Mouse (Mus musculus) ES-E14 (cell line): ENCODE data around the gene Commd1. TPM values are rescaled to one million over a fixed set of nuclear protein-coding genes. Genes with fewer than 3 reads are reported as not detected.

Experiments used
- DNase-seq: peaks from one replicate; pipeline ENCODE4 v3.0.0-alpha.2; 2013; ENCODE audit warnings: low read depth, low spot score
- H3K27ac ChIP-seq: 2 replicates; pipeline ENCODE4 v1.5.1; 2012; ENCODE audit warnings: low read depth, mild to moderate bottlenecking, low read length, moderate library complexity, mixed read lengths; ENCODE audit not compliant: poor library complexity, insufficient read depth, severe bottlenecking
- H3K36me3 ChIP-seq: 2 replicates; pipeline ENCODE4 v1.6.1; 2012; ENCODE audit warnings: mild to moderate bottlenecking, low read length, moderate library complexity, mixed read lengths; ENCODE audit not compliant: control insufficient read depth, poor library complexity, insufficient read depth, severe bottlenecking
- H3K4me1 ChIP-seq, 2 experiments: fragments of 150-350 bp in 1 of 2; sonication (generic) in 1 of 2; 2 replicates each; pipeline ENCODE4 v1.6.1; 2012; ENCODE audit warnings: low read length in 2 of 2, mild to moderate bottlenecking in 1 of 2, mixed read lengths in 1 of 2; ENCODE audit not compliant: control insufficient read depth in 2 of 2, insufficient read depth in 2 of 2, poor library complexity in 1 of 2
- H3K4me3 ChIP-seq, 2 experiments: fragments of 150-350 bp in 1 of 2; sonication (generic) in 1 of 2; 2 replicates each; pipeline ENCODE4 v1.5.1; 2012; ENCODE audit warnings: low read length in 2 of 2, low read depth in 1 of 2, mild to moderate bottlenecking in 1 of 2, mixed read lengths in 1 of 2; ENCODE audit not compliant: insufficient read depth in 1 of 2, poor library complexity in 1 of 2, severe bottlenecking in 1 of 2
- H3K9ac ChIP-seq: 2 replicates; pipeline ENCODE4 v1.6.1; 2012; ENCODE audit warnings: low read depth, mild to moderate bottlenecking, low read length, mixed read lengths; ENCODE audit not compliant: poor library complexity, insufficient read depth, severe bottlenecking
- H3K9me3 ChIP-seq: fragments of 150-350 bp; sonication (generic); 2 replicates; pipeline ENCODE4 v1.6.1; 2012; ENCODE audit warnings: low read depth, mild to moderate bottlenecking, low read length; ENCODE audit not compliant: control insufficient read depth, insufficient read depth
- CHD2 ChIP-seq: IDR thresholded peaks from 2 replicates; pipeline ENCODE4 v1.6.1; 2014; ENCODE audit warnings: mild to moderate bottlenecking, low read depth, low read length, inconsistent platforms
- HCFC1 ChIP-seq: IDR thresholded peaks from 2 replicates; pipeline ENCODE4 v1.6.1; 2012; ENCODE audit warnings: low read length, inconsistent platforms, borderline replicate concordance; ENCODE audit not compliant: insufficient read depth
- MAFK ChIP-seq: IDR thresholded peaks from 2 replicates; pipeline ENCODE4 v1.6.1; 2014; ENCODE audit warnings: mild to moderate bottlenecking, low read depth, low read length, inconsistent platforms; ENCODE audit not compliant: insufficient read depth
- ZC3H11A ChIP-seq: IDR thresholded peaks from 2 replicates; pipeline ENCODE4 v1.6.1; 2012; ENCODE audit warnings: low read depth, mild to moderate bottlenecking, inconsistent platforms, low read length, borderline replicate concordance
- ZNF384 ChIP-seq: IDR thresholded peaks from 2 replicates; pipeline ENCODE4 v1.6.1; 2012; ENCODE audit warnings: low read depth, low read length, inconsistent platforms
- in situ Hi-C, 2 experiments: fragments of 600-800 bp; cut with MboI; formaldehyde crosslinking; loops; one replicate each; pipeline ENCODE4 v1.15.1; 2025; ENCODE audit warnings: low sequenced_read_pairs in 2 of 2, inconsistent platforms in 1 of 2; ENCODE audit not compliant: unreplicated experiment in 2 of 2
- total RNA-seq: library from RNA; depleted of rRNA; stranded (reverse); fragments of 300-350 nt; gene quantifications from 2 replicates; pipeline ENCODE4 v1.2.3, GENCODE M21; 2012

The Commd1 gene
- total RNA-seq, 1 experiment, result 106 TPM

GRCm38 (mm10) chr11:22885350-22885749 is 96.8 kb downstream of the Commd1 start:
- Histone ChIP-seq H3K4me1 (no peaks in the 10 kb centered on the region), H3K36me3 (no peaks in the 10 kb centered on the region), H3K27ac (no peak overlapping the region), H3K4me3 (no peak overlapping the region), H3K9me3 (no peaks in the 10 kb centered on the region), H3K9ac (no peak overlapping the region)
- TF ChIP-seq CHD2 (no peak), HCFC1 (no peak), MAFK (no peak), ZC3H11A (no peak), ZNF384 (no peak)
- in situ Hi-C loops, result no loop called here
- DNase-seq, result no peak

- Histone ChIP-seq H3K27ac (no peak overlapping the region), H3K4me1 (no peaks in the 10 kb centered on the region), H3K9ac (no peak overlapping the region), H3K4me3 (no peak overlapping the region), H3K9me3 (no peaks in the 10 kb centered on the region), H3K36me3 (no peaks in the 10 kb centered on the region)
- in situ Hi-C loops, result no loop called here
- TF ChIP-seq MAFK, result no peak
- TF ChIP-seq ZC3H11A, result no peak
- no peak for TF ChIP-seq HCFC1
- TF ChIP-seq CHD2, result no peak
- no peak for TF ChIP-seq ZNF384
- DNase-seq, result no peak
Measured at GRCm38 (mm10) chr11:22883676-22884075, 98.5 kb downstream of the Commd1 start.

- H3K27ac ChIP-seq, result no peak overlapping the region
- no peaks in the 10 kb centered on the region for H3K36me3 ChIP-seq
- H3K9me3 ChIP-seq, result no peaks in the 10 kb centered on the region
- no peak for DNase-seq
- no peak overlapping the region for H3K4me3 ChIP-seq
- H3K9ac ChIP-seq, result no peak overlapping the region
- in situ Hi-C loops, result no loop called here
- no peaks in the 10 kb centered on the region for H3K4me1 ChIP-seq
- TF ChIP-seq ZNF384 (no peak), MAFK (no peak), HCFC1 (no peak), ZC3H11A (no peak), CHD2 (no peak)
Measured at GRCm38 (mm10) chr11:22882926-22883325, 99.3 kb downstream of the Commd1 start.

- TF ChIP-seq MAFK, result no peak
- TF ChIP-seq ZNF384, result no peak
- no peak for TF ChIP-seq CHD2
- no peak for TF ChIP-seq ZC3H11A
- TF ChIP-seq HCFC1, result no peak
- no peak overlapping the region for H3K27ac ChIP-seq
- in situ Hi-C loops, result no loop called here
- no peak overlapping the region for H3K9ac ChIP-seq
- no peak for DNase-seq
- H3K4me3 ChIP-seq, result no peak overlapping the region
- H3K4me1 ChIP-seq, result no peaks in the 10 kb centered on the region
- no peaks in the 10 kb centered on the region for H3K9me3 ChIP-seq
- H3K36me3 ChIP-seq, result no peaks in the 10 kb centered on the region
Measured at GRCm38 (mm10) chr11:22880383-22881172, 101.6 kb downstream of the Commd1 start.

GRCm38 (mm10) chr11:22879645-22880044 is 102.5 kb downstream of the Commd1 start:
- TF ChIP-seq HCFC1 (no peak), MAFK (no peak), ZC3H11A (no peak), CHD2 (no peak), ZNF384 (no peak)
- no peak overlapping the region for H3K4me3 ChIP-seq
- H3K9ac ChIP-seq, result no peak overlapping the region
- no peak for DNase-seq
- no peaks in the 10 kb centered on the region for H3K4me1 ChIP-seq
- H3K36me3 ChIP-seq, result no peaks in the 10 kb centered on the region
- in situ Hi-C loops, result no loop called here
- no peaks in the 10 kb centered on the region for H3K9me3 ChIP-seq
- no peak overlapping the region for H3K27ac ChIP-seq
